Mouse (Mus musculus) stomach, postnatal 0 days (tissue): ENCODE data around the gene Pou2f3. TPM values are rescaled to one million over a fixed set of nuclear protein-coding genes. Genes with fewer than 3 reads are reported as not detected.

ENCODE experiments used
- ATAC-seq: fragments of 200-750 bp; cut with Nextera tagmentation; 2 replicates; pipeline ENCODE4 v1.8.0; 2017; ENCODE audit not compliant: low FRiP score, low TSS enrichment
- DNase-seq: peaks from one replicate; pipeline ENCODE4 v3.0.0-alpha.2; 2016; ENCODE audit warnings: low spot score
- H3K27ac ChIP-seq: fragments of 300-500 bp; sonication (generic); replicated peaks from 2 replicates; pipeline ENCODE4 v1.5.1; 2014; ENCODE audit warnings: mild to moderate bottlenecking, control low read depth
- H3K27me3 ChIP-seq: fragments of 300-500 bp; sonication (generic); 2 replicates; pipeline ENCODE4 v1.6.1; 2014; ENCODE audit warnings: low read length; ENCODE audit not compliant: control insufficient read depth, insufficient read depth
- H3K36me3 ChIP-seq: fragments of 300-500 bp; sonication (generic); 2 replicates; pipeline ENCODE4 v1.6.1; 2014; ENCODE audit warnings: low read length, mixed read lengths; ENCODE audit not compliant: control insufficient read depth, insufficient read depth
- H3K4me1 ChIP-seq: fragments of 300-500 bp; sonication (generic); replicated peaks from 2 replicates; pipeline ENCODE4 v1.6.1; 2014; ENCODE audit warnings: antibody characterized with exemption; ENCODE audit not compliant: control insufficient read depth, insufficient read depth
- H3K4me2 ChIP-seq: fragments of 300-500 bp; sonication (generic); replicated peaks from 2 replicates; pipeline ENCODE4 v1.6.1; 2014; ENCODE audit warnings: low read depth, mild to moderate bottlenecking, control low read depth, moderate library complexity
- H3K4me3 ChIP-seq: fragments of 300-500 bp; sonication (generic); 2 replicates; pipeline ENCODE4 v1.5.1; 2014; ENCODE audit warnings: low read depth, low read length, control low read depth
- H3K9ac ChIP-seq: fragments of 300-500 bp; sonication (generic); 2 replicates; pipeline ENCODE4 v1.6.1; 2014; ENCODE audit warnings: mild to moderate bottlenecking, low read length, control low read depth, mixed read lengths
- H3K9me3 ChIP-seq: fragments of 300-500 bp; sonication (generic); 2 replicates; pipeline ENCODE4 v1.6.1; 2016; ENCODE audit warnings: low read length; ENCODE audit not compliant: control insufficient read depth
- CTCF ChIP-seq: IDR thresholded peaks from 2 replicates; pipeline ENCODE4 v1.5.1; 2016; ENCODE audit warnings: antibody characterized with exemption, low read depth, mild to moderate bottlenecking, moderate library complexity
- EP300 ChIP-seq: optimal IDR thresholded peaks from 2 replicates; pipeline ENCODE3; 2016; ENCODE audit warnings: antibody characterized with exemption
- WGBS: fragments of 180-500 bp; shearing (Covaris S2); extraction: QIAGEN DNeasy Blood & Tissue Kit; methylation state at CpG from one replicate; pipeline ENCODE4 v1.1.7; 2014; 5-methylcytosine and 5-hydroxymethylcytosine counted together
- polyA plus RNA-seq: library from polyadenylated mRNA; unstranded; fragments of >200 nt; fragmentation: Nextera tagmentation; extraction: Ambion mirVana; gene quantifications from 2 replicates; pipeline ENCODE4 v1.2.1, GENCODE M21; 2015

Gene Pou2f3
- polyA plus RNA-seq, 1 experiment from 2014 or later = 1.7 TPM

- Histone ChIP-seq H3K36me3 (no peaks in the 10 kb centered on the region), H3K4me3 (peak overlapping the region; percentile 95), H3K27ac (peak overlapping the region; percentile 98), H3K9me3 (no peaks in the 10 kb centered on the region), H3K4me1 (no peaks in the 10 kb centered on the region; the same call in 1 of the 2 replicates), H3K27me3 (no peaks in the 10 kb centered on the region), H3K9ac (peak overlapping the region; percentile 95), H3K4me2 (peak overlapping the region; percentile 78)
- TF ChIP-seq EP300 = no peak
- TF ChIP-seq CTCF = no peak
- WGBS = 4% methylated on average over 22 of the region's 22 CpGs
- ATAC-seq (peak; percentile 50), DNase-seq (peak; percentile 71)
Observed at GRCm38 (mm10) chr9:43106426-43107186, 103.6 kb downstream of the Pou2f3 start.

- under 1% methylated on average over 66 of the region's 91 CpGs for WGBS
- peak; percentile 87 for ATAC-seq
- Histone ChIP-seq H3K27ac (peak overlapping the region; percentile 98), H3K4me3 (peak overlapping the region; percentile 95), H3K9me3 (no peaks in the 10 kb centered on the region), H3K4me1 (no peaks in the 10 kb centered on the region; the same call in 1 of the 2 replicates), H3K36me3 (no peaks in the 10 kb centered on the region), H3K9ac (peak overlapping the region; percentile 95), H3K27me3 (no peaks in the 10 kb centered on the region), H3K4me2 (peak overlapping the region; percentile 78)
- peak; percentile 92 for DNase-seq
- TF ChIP-seq EP300 = no peak
- 0 out of 2 replicates have a peak, but pooled peaks have one; percentile 6 for TF ChIP-seq CTCF
Observed at GRCm38 (mm10) chr9:43105664-43106361, 104.4 kb downstream of the Pou2f3 start.

GRCm38 (mm10) chr9:43104873-43105663, 105.1 kb downstream of the Pou2f3 start:
- no peaks in the 10 kb centered on the region; the same call in 1 of the 2 replicates for H3K4me1 ChIP-seq
- under 1% methylated on average over 38 of the region's 40 CpGs for WGBS
- H3K4me2 ChIP-seq = peak overlapping the region; percentile 78
- ATAC-seq (no peak), DNase-seq (peak; percentile 51)
- no peaks in the 10 kb centered on the region for H3K27me3 ChIP-seq
- H3K9ac ChIP-seq = peak overlapping the region; percentile 95
- peak overlapping the region; percentile 95 for H3K4me3 ChIP-seq
- peak overlapping the region; percentile 98 for H3K27ac ChIP-seq
- TF ChIP-seq EP300 (no peak), CTCF (peak; percentile 6; the same call in 1 of the 2 replicates)
- H3K36me3 ChIP-seq = no peaks in the 10 kb centered on the region
- no peaks in the 10 kb centered on the region for H3K9me3 ChIP-seq

DNA sequence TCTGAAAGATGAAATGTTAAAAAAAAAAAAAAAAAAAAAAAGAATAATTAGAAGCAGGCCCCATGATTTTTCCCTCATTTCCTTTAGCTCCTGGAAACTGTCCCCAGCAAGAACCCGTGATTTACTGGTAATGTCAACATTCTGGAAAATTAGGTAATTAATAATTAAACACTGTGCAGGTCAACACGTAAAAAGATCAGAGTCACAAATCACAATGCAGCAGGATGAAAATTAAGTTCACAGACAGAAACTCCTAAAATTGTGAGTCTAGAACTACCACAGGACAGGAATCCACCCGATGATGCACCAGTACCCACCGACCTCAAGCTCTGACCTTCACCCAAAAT, 105.7 kb downstream of the Pou2f3 start:
- no peaks in the 10 kb centered on the region for H3K36me3 ChIP-seq
- no peaks in the 10 kb centered on the region; the same call in 1 of the 2 replicates for H3K4me1 ChIP-seq
- no peaks in the 10 kb centered on the region for H3K27me3 ChIP-seq
- peak overlapping the region; percentile 78 for H3K4me2 ChIP-seq
- peak overlapping the region; percentile 95 for H3K9ac ChIP-seq
- H3K9me3 ChIP-seq = no peaks in the 10 kb centered on the region
- ATAC-seq = no peak
- DNase-seq = no peak
- H3K4me3 ChIP-seq = peak overlapping the region; percentile 95
- 1% methylated on average over 4 of the region's 4 CpGs for WGBS
- peak overlapping the region; percentile 98; the same call in 1 of the 2 replicates for H3K27ac ChIP-seq
- TF ChIP-seq CTCF = no peak
- TF ChIP-seq EP300 = no peak

GRCm38 (mm10) chr9:43103675-43104299, 106.4 kb downstream of the Pou2f3 start:
- H3K4me1 ChIP-seq = no peaks in the 10 kb centered on the region; the same call in 1 of the 2 replicates
- 4% methylated on average over 4 of the region's 4 CpGs for WGBS
- no peaks in the 10 kb centered on the region for H3K27me3 ChIP-seq
- H3K9ac ChIP-seq = peak overlapping the region; percentile 45
- TF ChIP-seq CTCF = no peak
- no peak for TF ChIP-seq EP300
- no peak for DNase-seq
- H3K36me3 ChIP-seq = no peaks in the 10 kb centered on the region
- H3K27ac ChIP-seq = no peak overlapping the region
- H3K4me2 ChIP-seq = peak overlapping the region; percentile 78
- H3K4me3 ChIP-seq = peak overlapping the region; percentile 95
- H3K9me3 ChIP-seq = no peaks in the 10 kb centered on the region
- no peak for ATAC-seq
